Mouse (Mus musculus) layer of hippocampus, adult 11-12 months (tissue): ENCODE measurements around the gene Elmod3.
"Not testable (repeated sequence)": the region's sequence is repeated elsewhere in the genome, so short reads cannot be mapped to it uniquely, and the experiment has no call there.

Experiments
- DNase-seq: peaks from one replicate; pipeline ENCODE4 v3.0.0; 2022; ENCODE audit warnings: low spot score

The Elmod3 gene

DNA sequence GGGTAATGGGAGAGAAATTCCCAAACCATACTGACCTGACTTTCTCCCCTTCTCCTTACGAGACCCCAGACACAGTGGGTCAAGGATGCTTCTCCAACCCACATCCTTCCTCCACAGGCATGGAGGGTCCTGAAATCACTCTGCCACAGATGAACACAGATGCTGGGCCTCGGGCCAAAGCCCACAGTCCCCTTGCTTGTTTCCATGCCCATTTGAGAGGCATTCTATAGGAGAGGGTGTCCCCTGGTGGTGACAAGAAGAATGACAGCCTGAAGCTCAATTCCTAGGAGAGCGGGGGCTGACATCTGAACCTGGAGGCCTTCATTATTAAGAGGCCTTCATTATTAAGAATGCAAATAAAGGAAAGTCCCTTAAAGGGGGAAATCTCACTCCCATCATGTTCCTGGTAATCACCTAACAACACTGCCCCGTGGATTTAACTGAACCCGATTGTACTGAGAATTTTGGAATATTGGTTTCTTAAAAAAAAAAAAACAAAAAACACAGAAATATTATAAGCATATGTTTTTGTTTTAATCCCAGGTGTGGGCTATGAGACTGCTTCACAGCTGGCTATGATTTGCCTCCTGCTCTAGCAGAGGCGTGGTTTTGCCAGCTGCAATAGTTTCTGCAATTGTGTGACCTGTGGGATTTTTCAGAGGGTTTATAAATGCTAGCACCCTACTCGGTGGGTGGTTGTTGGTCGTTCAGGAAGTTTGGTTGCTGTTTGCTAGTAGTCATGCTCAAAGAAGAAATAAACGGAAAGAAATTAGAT is 64.0 kb downstream of the Elmod3 start:
- peak; percentile 73 for DNase-seq

DNA sequence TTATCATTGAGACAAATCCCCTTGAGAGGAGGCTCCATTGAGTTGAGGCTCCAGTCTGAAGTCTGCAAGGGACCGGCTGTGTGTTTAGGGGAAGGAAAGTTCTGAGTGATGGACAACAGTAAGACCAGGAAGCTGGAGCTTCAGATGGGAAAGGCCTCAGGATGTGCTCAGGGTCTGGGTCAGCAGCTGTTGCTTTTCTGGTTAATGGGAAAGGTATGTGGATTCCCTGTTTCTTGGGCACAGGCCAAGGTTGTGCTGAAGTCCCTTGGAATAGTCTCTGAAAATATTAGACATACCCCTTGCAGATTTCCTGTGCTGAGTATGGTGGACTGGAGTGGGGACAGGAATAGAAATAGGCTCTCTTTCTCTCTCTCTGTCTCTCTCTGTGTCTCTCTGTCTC is 64.7 kb downstream of the Elmod3 start:
- not testable (repeated sequence) for DNase-seq

DNA sequence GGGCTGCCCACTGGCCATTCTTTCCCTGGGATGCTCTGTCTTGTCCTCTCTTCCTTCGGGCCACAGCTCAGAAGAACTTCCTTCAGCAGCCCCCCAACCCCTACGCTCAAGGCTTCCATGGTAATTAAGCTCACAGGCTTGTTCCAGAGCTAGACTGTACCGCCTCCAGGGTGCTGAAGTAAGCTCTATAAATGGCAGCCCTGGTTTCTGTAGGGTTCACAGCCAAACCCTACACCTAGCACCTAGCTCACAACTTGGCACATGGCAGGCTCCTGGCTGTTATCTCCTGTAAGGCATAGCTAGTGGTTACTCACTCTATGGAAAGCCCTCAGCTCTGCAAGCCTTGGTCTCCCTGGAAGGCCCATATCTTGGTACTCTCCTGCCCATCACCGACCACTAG is 65.6 kb downstream of the Elmod3 start:
- DNase-seq, result no peak

DNA sequence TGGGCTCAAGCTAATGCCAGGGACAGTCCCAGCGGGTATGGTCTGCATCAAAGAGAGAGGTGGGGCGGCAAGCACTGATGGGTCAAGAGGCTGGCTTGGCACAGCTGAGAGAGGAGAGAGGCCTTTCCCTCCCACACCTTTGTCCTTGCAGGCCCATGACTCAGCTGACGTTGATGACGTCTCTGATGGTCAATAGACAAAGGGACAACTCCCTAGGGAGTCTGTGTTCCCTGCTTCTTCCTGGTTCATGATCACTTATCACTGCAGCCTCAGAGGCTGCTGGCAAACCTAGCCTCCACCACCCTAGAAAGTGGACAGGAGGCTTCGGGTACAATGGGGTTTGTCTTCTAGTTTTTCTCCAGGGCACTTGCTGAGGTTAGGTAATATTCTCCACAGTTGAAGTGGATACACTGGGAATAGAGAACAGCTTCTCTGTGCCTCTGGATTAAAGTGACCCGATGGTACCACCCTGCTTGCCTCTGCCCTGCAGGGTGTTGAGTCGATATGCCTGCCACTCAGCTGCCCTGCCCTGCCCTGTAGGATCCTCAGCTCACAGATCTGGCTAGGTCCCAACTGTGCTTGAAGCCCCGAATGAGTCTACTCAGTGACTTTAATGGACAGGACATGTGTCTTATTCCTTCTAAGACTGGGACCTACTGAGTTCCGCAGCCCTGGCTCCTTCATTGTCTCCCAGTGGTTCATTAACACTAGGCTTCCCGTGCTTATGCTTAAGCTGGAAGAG is 69.6 kb downstream of the Elmod3 start:
- no peak for DNase-seq

DNA sequence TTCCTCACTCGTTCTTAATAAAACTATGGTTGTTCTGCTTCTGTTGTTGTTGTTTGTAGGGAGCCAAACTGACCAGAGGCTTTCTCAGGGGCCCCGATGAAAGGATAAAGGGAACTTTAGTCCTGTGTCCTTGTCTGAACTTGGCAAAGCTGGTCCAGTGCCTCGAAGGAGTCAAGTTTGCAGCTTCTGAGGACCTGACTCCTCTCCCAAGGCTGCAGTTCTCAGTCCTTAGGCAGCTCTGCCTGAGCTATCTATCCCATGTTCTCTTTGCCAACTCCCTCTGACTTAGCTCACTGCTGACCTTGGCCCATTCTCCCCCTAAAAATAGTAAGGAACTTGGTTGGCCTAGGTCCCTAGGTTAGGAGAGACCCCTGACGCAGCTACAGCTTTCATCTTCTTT is 71.1 kb downstream of the Elmod3 start:
- no peak for DNase-seq

DNA sequence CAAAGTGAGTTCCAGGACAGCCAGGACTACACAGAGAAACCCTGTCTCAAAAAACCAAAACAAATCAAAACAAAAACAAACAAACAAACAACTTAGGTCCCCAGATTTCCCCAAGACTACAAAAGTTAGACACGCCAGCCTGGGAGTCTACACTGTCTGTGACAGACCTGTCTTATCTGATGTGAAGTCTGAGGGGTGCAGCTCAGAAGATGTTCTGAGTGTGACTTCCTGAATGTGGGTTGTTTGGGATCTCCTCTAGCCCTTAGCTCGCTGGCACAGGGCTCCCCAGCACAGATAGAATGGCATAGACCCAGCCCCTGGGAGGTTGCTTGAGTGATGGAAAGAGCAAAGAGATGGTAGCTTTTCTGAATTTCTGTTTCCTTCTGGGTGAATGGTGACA is 74.1 kb downstream of the Elmod3 start:
- no peak for DNase-seq

DNA sequence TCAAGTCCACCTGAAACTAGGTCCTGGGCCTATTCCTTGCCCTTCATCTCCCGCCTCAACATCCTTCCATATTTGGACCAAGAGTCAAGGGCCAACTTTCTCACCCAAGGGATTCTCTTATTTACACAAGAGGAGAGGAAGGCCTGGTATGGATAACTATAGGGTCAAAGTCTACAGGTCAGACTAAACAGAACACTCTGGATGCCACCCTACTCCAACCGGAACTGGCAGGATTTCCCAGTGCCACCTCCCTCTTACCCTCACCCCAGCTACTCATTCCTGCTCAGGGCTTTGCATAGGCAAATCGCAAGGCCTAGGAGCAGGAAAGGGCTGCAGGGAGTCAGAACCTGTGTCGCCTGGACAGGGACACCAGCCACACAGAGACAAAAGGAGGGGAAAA is 75.0 kb downstream of the Elmod3 start:
- no peak for DNase-seq

DNA sequence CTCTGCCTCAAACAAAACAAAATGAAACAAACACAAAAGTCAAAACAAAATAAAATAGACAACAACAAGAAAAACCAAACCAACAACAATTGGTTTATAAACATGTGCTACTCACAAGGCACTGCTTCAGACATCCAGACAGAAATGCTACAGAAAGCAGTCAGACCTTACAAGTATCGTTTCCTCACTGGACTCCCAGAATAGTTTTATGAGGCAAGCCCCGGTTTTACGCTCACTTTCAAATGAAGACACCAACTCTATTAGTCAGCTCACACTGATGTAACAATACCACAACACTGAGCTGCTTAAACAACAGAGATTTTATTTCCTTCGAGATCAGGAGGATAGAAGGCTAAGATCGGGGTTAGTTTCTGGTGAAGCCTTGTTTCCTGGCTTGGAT is 75.9 kb downstream of the Elmod3 start:
- no peak for DNase-seq

DNA sequence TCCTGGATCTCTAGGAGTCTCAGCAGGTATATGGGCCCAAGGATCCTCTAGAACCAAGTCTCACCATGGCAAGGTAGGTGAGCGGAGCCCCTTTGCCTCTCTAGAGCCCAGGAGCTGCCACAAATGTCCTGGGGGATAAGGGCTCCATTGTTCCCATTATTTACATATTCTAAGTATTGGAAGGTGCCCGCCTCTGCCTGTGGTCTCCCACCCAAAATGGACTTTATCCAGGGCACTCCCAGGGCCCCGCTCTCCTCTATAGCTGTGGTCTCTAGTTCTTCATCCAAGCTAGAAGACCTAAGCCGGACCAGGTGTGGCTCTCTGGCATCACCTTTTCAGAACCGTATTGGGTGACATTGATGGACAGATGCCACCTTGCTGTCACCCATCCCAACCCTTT is 76.6 kb downstream of the Elmod3 start, which contains the start of gene Sh2d6:
TSS of gene Sh2d6 (minus strand) at position 101 of the 400 bp plus-strand sequence.
- DNase-seq, result no peak

DNA sequence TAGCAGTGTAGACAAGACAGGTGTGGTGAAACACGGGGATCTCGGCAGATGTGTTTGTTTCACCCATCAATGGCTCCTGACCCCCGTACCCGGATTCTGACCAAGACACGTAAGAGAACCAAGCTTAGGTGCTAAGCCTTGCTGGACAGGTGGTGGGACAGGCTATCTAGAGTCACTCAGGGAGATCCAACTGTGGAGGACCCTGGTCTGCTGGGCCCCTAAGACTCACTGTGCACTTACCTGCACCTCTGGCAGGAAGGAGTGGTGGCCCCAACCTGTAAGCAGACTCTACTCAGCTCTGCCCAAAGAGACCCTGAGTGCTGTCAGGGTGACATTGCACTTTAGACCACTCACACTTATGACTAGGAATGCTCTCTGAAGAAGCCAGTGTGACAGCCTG is 77.3 kb downstream of the Elmod3 start:
- no peak for DNase-seq

DNA sequence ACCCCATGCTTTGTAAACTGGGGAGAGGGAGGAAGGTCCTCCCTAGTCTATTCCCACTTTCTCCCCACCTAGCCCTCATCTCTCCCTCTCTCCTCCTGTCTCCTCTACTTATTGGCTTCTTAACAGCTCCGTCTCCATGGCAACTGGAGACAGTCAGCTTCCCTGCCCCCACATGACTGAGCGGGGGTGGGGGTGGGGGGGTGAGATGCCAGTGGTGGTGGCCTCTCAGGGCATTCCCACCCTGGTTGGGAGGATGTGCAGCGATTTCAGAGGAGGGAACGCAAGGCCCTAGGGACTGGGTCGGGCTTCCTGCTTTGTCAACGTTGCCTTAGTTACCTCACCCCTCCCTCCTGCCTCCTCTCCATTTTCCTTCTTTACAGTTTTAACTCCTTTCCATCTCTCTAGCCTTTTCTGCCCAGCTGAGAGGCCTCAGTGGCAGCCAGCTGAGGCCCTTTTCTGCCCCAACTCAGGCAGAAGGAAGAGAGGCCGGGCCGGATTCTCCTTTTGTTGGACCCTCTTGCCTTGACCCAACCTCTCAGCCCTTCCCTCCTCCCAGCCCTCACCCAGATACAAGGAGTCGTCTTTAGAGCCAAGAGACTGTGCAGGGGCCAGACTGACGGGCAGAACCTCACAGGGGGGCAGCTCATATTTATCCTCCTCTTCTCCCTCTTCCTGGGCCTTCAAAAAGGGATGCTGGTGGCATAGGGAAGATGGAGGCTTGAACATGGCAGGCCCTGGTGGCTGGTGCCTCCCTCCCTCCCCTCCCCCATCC is 78.1 kb downstream of the Elmod3 start:
- peak; percentile 64 for DNase-seq

DNA sequence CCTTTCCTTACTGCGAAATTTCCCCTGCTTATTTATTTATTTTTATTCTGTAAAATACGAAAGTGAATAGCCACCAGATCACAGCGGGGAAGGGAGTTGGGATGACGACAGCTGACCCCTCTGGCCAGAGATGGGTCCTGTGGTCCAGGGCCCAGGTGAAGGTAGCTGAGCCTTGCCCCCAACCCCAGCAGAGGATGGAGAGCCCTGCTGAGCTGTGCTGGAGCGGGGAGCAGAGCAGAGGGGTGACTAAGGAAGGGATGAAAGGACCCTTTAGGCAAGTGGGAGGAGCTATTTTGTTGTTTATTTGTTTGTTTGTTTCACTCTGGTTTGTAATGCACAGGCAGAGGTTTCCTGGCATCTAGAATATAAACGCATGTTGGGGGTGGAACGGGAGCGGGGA is 78.9 kb downstream of the Elmod3 start:
- no peak for DNase-seq

DNA sequence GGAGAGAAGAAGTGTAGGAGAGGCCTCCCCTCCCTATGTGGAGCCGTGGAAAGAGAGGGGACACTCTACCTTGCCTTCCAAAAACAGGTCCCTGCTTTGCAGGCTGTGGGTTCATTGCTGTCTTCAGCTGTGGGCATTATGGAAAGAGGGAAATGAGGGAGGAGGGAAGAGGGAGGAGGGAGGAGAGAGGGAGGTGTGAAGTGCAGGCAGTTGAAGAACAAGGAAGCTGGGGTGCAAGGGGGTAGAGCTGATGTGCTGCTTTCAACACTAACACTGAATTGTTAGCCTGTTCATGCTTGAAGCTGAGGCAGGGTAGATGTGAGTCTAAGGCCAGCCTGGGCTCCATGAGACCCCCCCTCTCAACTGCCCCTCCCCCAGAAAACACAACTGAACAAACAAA is 79.4 kb downstream of the Elmod3 start:
- no peak for DNase-seq
